Mouse (Mus musculus): ENCODE measurements at regions not wholly inside any gene's neighbourhood (a gene's known extent, or its start where the extent isn't known, plus 50 kb on each side); places are given as distances from the start of the nearest gene placed in this dataset.

GRCm38 (mm10) chr13:101433162-101433561, 334.9 kb downstream of the Pik3r1 start:
- DNase-seq (ENCODE audit: low read depth, low spot score) = no peak

GRCm38 (mm10) chr13:101427426-101428221, 340.4 kb downstream of the Pik3r1 start:
- DNase-seq (ENCODE audit: low read depth, low spot score) = peak; percentile 16

- peak; percentile 6 for DNase-seq (ENCODE audit: low read depth, low spot score)
Measured at GRCm38 (mm10) chr13:101426461-101426860, 341.6 kb downstream of the Pik3r1 start.

GRCm38 (mm10) chr13:101422082-101422481, 345.9 kb downstream of the Pik3r1 start:
- DNase-seq (ENCODE audit: low read depth, low spot score) = no peak

- no peak for DNase-seq (ENCODE audit: low read depth, low spot score)
Measured at GRCm38 (mm10) chr13:101419457-101420025, 348.5 kb downstream of the Pik3r1 start.

GRCm38 (mm10) chr13:101418272-101418671, 349.7 kb downstream of the Pik3r1 start:
- DNase-seq (ENCODE audit: low read depth, low spot score) = no peak

GRCm38 (mm10) chr13:101408885-101409284, 359.1 kb downstream of the Pik3r1 start:
- DNase-seq (ENCODE audit: low read depth, low spot score) = no peak

- DNase-seq (ENCODE audit: low read depth, low spot score) = no peak
Measured at GRCm38 (mm10) chr13:101407633-101408032, 360.4 kb downstream of the Pik3r1 start.

GRCm38 (mm10) chr13:101373581-101374189, 394.3 kb downstream of the Pik3r1 start:
- DNase-seq (ENCODE audit: low read depth, low spot score) = no peak

GRCm38 (mm10) chr13:101371906-101372305, 396.1 kb downstream of the Pik3r1 start:
- DNase-seq (ENCODE audit: low read depth, low spot score) = no peak

GRCm38 (mm10) chr13:101368170-101368569, 399.8 kb downstream of the Pik3r1 start:
- no peak for DNase-seq (ENCODE audit: low read depth, low spot score)

- DNase-seq (ENCODE audit: low read depth, low spot score) = no peak
Measured at GRCm38 (mm10) chr13:101355363-101355762, 412.7 kb downstream of the Pik3r1 start.

- DNase-seq (ENCODE audit: low read depth, low spot score) = no peak
Measured at GRCm38 (mm10) chr13:101351123-101351522, 416.9 kb downstream of the Pik3r1 start.

- no peak for DNase-seq (ENCODE audit: low read depth, low spot score)
Measured at GRCm38 (mm10) chr13:101349354-101349753, 418.7 kb downstream of the Pik3r1 start.

GRCm38 (mm10) chr13:101338280-101338872, 429.6 kb downstream of the Pik3r1 start:
- no peak for DNase-seq (ENCODE audit: low read depth, low spot score)

GRCm38 (mm10) chr13:101318621-101319020, 449.4 kb downstream of the Pik3r1 start:
- DNase-seq (ENCODE audit: low read depth, low spot score) = no peak

GRCm38 (mm10) chr13:101316336-101316735, 451.7 kb downstream of the Pik3r1 start:
- peak; percentile 19 for DNase-seq (ENCODE audit: low read depth, low spot score)

GRCm38 (mm10) chr13:101314040-101314439, 454.0 kb downstream of the Pik3r1 start:
- DNase-seq (ENCODE audit: low read depth, low spot score) = no peak

- DNase-seq (ENCODE audit: low read depth, low spot score) = peak; percentile 63
Measured at GRCm38 (mm10) chr13:101311634-101312314, 456.2 kb downstream of the Pik3r1 start.

GRCm38 (mm10) chr13:101308724-101309123, 459.3 kb downstream of the Pik3r1 start:
- DNase-seq (ENCODE audit: low read depth, low spot score) = no peak

- DNase-seq (ENCODE audit: low read depth, low spot score) = no peak
Measured at GRCm38 (mm10) chr13:101305695-101306413, 462.2 kb downstream of the Pik3r1 start.
